Mouse (Mus musculus) frontal cortex, postnatal 10 days (tissue): ENCODE results near the gene Atg4b.
A peak's percentile ranks its signal among the peaks of the same experiment; 100 is the strongest.
"Not testable (repeated sequence)": the region's sequence is repeated elsewhere in the genome, so short reads cannot be mapped to it uniquely, and the experiment has no call there.

Source experiments
- DNase-seq, 2 experiments: peaks; one replicate each; pipeline ENCODE4 v3.0.0; 2022; ENCODE audit warnings: low spot score in 2 of 2, mixed read lengths in 1 of 2

Atg4b gene

DNA sequence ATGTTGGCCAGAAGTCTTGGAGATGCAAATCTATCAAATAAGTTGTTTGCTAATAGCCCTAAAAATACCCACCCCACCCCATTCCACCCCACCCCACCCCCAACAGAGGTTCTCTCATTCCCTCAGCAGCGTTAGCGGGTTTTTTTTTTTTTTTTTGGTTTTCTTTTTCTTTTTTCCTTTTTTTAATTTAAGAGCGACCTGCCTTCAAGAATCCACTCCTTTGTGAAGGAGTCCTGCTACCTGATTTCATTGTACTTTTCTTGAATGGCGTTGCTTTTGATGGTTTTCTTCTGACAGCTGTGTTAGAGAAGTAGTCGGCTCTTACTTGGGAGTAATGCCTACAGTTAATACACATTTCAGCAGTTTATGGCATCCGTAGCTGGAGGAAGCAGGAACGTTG is 4.3 kb downstream of the Atg4b start:
- no peak for DNase-seq

DNA sequence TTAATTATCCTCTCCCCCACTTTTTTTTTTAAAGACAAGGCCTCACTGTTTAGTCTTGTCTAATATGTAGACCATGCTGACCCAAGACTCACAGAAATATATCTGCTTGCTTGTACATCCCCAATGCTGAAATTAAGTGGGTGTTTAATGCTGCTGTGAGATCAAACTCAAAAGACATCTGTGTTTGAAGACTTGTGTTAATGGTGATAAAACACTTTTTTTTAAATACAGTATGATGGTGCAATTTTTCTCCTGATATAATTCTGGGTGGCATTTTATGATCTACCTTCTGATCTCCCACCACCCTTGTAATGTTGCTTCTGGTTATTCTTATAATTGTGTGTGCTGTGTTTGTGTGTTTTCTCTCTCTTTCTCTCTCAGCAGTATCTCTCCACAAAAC is 4.9 kb downstream of the Atg4b start:
- no peak for DNase-seq

DNA sequence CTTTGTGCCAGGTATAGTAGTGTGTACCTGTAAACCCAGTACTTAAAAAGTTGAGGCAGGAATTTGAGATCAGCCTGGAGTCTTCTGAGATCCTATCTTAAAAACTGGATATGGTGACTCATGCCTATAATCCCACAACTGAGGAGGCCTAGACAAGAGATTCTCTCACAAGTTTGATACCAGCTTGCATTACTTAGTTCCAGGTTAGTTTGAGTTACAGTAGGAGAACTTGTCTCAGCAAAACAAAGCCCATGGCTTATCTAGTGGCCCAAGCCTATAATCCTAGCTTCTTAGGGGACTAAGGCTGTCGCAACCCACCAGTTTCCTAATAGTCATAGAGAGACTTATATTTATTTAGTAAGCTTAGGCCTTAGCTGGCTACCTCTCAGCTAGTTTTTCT is 8.8 kb downstream of the Atg4b start:
- no peak for DNase-seq

DNA sequence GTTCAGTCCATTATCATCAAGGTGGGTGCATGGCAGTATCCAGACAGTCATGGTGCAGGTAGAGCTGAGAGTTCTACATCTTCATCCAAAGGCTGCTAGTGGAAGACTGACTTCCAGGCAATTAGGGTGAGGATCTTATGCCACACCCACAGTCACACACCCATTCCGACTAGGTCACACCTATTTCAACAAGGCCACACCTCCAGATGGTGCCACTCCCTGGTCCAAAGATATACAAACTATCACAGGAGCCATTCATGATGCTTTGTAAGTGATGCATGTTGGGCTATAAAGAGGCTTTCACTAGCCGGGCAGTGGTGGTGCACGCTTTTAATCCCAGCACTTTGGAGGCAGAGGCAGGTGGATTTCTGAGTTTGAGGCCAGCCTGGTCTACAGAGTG is 12.2 kb downstream of the Atg4b start:
- DNase-seq, result not testable (repeated sequence)

DNA sequence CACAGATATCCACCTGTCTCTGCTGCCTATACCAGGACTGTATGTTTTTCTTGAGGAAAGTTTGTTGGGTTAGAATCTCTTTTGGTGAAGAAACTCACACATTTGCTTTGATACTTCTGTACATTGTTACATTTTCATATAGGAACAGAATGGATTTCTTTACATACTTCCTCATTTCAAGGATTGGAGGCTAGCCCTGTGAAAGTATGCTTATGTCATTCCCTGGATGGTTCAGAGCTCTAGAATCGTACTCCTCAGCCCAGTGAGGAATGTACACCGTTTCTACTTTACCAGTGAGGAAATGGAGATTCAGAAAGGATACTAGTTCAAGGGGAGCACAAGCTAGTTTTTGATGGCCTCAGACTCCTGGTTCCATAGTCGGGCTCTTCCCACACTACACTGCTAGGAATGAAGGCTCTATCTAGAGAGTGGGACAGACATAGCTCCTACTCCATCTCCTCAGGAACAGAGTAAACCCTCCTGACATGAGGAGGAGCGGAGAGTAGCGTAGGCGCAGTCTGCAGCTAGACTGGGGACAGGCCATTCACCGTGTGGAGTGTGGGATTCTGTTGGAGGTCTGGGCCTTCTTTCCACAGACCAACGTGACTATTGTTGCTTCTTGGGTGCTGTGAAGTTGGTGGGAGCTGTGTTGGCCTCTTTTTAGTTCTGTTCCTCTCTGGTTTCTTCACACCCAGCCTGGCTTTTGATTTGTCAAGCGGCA is 13.7 kb downstream of the Atg4b start:
- no peak for DNase-seq

DNA sequence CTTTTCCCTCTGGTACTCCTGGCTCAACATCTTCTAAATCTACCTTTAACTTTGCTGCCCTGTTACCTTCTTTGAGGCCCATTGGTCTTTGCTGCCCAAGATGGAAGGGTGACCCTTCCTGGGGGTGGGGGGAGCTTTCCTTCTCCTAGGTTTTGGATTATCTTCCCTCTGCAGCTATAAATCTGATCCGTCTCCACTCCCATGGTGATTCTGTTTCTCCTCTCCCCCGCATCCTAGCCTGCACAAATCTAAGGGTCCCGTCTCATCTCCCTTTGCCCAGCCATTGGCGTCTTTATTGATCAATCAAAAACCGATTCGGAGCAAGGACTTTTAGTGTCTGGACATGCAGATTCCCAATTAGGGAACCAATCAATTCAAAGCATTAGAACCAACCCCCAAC is 16.3 kb downstream of the Atg4b start:
- DNase-seq, result no peak

DNA sequence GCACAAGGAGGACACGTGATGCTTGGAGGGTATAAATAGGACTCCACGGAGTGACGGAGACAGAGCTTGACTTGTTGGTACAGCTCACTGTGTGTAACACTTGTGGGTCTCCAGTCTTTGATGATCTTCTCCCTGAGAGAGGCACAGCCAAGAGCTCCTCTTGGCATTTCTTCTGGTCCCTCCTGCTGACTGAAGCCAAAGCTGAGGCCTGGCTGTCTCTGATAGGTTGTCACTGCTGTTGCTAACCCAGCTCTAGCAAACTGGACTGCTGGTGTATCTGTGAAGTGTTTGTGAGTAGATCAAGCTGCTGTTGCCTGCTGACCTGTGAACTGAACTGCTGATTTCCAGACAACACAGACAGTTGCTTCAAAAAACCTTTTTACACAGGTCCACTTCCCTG is 18.6 kb downstream of the Atg4b start:
- no peak for DNase-seq

DNA sequence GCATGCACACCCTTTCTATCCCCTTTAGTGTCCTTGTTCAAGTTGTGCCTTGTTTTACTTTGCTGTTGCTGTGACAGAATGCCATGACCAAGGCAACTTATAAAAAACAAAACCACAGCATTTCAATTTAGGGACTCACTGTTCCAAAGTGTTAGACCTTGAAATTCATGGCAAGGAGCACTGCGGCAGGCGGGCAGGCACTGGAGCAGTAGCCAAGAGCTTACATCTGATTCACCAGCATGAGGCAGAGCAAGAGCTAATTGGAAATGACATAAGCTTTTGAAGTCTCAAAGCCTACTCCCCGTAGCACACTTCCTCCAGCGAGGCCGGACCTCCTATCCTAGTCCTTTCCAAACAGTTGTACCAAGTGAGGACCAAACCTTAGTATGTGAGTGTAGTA is 25.4 kb downstream of the Atg4b start:
- DNase-seq, result no peak

DNA sequence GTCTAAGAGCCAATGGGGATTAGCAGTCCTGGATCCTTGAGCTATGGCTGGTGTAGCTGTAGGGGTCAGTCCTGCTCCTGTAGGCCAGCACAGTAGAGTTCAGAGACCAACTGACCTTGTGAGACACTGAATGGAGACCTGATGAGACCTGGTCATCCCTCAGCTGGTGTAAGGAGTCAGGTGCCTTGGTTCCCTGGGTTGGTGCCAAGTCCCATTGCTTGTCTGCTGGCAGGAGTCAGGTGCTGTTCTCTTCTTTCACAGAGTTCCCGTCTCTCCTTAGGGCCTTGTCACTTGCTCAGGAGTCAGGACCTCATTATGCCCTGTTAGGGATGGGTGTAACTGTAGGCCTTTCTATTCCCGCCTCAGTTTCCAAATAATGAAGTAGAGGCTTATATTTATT is 35.6 kb downstream of the Atg4b start:
- no peak for DNase-seq

DNA sequence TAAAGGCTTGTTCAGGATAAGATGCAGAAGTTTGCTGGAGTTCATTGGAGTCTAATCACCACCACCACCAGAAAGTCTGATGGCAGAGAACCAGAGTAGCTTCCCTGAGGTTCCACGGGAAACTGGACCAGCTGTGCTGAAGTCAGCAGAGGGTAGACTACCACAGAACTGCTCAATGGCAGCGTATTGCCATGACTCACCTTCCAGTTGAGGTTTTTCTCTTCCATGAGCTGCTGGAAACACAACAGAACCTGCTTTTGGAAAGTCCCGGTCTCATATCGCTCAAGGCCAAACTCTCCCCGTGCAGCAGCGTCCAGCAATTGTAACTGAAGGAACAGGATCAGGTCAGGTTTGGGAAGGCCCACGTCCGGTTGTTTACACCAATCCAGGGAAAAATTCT is 43.2 kb downstream of the Atg4b start:
- DNase-seq, result no peak

DNA sequence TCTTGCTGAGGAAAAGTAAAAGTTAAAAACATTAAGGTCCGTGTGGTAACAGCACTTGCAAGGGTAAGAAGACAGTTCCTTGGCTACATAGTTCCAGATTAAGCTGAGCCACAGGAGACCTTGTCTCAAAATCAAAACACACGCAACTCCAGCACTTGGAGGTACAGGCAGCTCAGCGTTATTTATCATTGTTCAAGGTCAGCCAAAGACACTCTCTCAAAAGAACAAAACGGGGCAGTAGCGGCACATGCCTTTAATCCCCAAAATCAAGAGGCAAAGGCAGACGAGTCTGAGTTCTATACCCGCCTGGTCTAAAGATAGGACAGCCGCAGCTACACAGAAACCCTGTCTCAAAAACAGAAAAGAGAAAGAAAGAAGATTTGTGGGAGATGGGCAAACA is 44.6 kb downstream of the Atg4b start:
- DNase-seq, result no peak

DNA sequence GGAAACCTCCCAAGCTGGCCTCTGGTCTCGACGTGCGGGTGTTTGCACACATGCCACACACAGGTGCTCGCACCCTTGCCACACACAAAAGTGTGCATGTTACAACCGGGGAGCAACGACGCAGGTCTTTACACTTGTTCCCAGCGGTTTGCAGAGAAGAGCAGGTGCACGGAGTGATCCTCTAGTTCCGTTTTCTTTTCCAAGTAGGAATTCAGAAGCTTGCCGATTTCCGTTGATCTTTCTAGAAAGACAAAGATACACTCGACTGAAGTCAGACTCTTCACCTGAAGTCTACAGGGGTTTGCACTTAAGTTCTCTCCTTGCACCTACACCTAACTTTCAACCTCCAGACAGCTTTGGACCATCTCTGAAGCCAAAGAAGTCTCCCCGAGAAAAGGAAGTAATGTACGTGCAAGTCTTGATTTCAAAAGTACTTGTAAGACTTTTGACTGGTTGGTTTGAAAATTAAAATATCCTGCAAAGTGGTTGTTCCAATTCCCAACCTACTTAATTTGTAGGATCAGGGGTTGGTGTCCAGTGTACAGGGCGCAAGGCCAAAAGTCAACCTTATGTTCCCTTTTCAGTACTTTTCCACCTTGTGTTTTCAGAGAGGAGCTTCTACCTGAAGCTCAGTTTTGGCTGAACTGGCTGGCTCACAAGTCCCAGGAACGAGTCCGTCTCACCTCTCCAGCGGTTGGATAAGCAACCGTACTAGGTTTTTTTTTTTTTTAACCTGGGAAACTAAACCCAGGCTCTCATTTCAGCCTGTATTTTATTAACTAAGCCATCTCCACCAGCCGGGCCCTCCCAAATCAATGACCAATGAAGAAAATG is 49.6 kb downstream of the Atg4b start:
- DNase-seq, result no peak

DNA sequence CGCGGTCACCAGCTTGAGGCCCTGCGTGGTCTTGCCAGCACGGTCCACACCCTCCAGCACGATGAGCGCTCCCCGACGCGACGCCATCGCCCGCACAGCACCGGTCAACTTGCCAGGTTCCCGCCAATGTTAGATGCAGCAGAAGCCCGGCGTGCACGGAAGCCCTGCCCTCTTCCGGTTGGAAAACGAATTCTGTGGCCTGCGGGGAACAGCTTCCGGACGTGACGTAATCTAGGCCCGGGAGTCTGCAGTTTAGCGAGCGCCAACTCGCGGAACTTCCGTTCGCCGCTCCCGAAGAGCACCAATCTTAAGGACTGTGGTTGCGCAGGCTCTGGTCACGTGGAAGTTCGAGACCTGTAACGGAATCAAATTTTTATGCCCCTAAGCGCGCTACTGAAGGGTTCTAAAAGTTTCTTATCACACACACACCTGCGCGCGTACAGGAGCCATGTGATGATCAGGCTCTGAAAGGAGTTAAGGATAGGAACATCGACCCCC is 50.5 kb downstream of the Atg4b start, which contains the start of gene Dtymk:
Gene Dtymk (minus strand): TSS at position 194 of the 498 bp plus-strand sequence.
- DNase-seq, result peak; percentile 88 to 92

DNA sequence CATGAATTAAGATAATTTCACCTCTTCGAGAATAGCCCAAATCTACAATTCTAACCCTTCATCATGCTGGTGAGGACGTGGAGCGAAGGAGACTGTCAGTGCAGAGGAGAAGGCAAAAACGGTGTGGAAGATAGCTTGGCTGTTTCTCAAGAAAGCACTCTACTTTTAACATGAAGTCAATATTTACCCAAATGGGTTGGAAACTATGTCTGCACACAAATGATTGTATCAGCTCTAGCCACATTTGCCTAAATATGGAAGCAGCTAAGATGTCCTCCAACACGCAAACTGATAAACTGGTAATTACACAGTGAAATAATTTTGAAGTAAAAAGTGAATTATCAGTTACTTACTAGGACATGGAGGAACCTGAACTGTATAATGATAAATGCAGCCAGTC is 51.5 kb downstream of the Atg4b start:
- DNase-seq, result no peak

DNA sequence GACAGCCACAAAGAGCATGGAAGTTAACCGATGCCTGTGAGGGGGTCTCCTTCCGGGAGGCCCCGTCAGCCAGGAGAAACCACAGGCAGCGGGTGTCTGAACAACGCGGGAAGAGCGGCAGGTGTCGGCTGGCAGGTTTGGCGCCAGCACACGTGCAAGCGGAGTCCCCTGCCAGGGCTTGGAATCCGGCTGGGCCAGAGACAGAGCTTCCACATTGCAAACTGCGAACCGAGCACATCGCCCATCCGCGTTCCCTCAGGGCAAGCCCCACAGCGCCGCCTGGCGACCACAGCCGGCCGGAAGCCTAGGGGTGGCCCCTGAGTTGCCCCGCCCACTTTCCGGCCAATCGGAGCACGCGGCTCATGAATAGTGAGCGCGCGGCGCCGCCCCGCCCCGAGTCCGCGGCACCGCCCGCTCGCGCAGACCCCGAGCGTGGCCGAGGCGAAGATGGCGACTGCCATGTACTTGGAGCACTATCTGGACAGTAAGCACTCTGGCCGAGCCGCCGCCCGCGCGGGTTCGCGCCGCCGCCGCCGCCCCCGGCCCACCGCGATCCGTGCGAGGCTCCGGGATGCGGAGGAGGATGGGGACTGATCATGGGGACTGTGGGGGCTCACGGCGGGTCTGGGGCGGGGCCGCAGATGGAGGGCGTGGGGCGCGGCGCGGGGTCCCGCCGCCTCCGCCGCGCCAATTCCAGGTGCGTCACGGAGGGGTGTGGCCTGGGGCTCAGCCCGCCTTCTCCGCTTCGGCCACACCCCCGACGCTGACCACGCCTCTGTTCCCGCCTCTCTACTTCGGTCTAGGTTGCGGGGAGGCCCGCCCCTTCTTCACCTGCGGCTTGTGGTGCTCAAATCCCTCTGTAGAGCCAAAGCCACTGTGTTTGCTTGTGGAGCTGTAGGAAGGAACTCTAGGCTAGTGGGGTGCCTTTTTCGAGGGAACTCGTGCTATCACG is 52.5 kb downstream of the Atg4b start, which contains the start of gene Ing5:
Gene Ing5 (plus strand): TSS at position 410 of the 952 bp plus-strand sequence.
- peak; percentile 97 to 100 for DNase-seq

DNA sequence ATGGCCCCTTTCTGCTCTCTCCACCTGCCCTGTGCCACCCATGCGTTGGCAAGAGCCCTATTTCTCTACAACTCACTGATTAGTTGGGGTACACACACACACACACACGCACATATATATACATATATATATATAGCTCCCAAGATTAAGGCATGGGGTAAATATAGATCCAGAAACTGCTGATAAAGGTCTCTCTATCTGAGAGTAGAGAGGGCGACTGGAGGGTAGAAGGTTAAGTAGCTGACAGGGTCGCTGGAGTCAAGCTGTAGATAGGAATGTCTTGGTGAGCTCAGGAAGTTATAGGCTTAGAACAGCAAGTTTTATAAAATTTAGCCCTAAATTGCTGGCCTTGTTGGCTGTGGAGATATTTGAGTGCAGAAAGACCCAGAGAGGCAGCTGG is 53.5 kb downstream of the Atg4b start:
- DNase-seq, result no peak

DNA sequence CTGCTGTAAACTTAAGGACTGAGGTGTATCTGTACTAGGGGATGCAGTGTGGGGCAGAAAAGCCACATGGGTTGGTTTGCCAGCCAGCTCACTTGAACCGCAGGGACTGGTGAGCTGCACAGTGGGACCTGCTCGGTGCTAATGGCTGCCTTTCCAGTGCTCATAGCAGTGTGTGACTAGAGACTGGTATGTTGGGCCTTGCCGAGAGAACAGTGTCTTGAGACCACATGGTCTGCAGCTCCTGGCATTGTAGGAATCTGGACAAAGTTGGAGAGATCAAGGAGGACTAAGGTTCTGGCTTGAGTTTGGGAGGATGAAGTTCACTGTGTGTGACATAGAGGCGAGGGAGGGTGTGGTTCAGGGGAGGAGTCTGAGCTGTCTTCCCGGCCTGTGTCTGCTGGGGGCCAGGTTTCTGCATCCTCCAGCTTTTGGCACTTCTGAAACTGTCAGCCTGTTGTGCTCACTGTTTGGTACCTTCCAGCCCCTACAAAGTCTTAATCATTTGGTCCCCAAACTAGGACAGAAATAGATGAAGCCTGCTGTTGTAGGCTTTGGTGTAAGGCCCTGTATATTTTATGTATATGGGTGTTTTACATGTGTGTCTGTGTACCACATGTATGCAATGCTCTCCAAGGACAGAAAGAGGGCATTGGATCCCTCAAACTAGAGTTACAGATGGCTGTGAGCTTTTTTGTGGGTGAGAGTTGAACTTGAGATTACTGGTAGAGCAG is 54.1 kb downstream of the Atg4b start:
- DNase-seq, result no peak

DNA sequence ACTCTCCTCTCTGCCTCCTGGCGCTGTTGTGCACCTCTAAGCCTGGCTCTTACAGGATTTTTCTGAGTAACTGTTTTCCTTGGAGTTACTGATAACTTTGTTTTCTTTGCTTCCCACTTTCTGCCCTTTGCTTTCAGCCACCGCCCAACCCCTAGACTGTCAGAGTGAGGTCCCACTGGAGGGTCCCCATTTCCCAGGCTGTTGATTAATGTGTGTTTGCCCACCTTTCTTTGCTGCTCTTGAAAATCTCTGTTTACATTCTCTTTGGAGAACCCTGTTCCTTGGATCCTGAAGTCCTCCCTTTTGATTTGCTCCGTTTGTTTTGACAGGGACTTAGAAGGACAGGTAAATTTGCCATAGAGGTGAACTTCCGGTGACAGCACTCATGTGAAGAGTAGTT is 57.6 kb downstream of the Atg4b start:
- DNase-seq, result no peak

DNA sequence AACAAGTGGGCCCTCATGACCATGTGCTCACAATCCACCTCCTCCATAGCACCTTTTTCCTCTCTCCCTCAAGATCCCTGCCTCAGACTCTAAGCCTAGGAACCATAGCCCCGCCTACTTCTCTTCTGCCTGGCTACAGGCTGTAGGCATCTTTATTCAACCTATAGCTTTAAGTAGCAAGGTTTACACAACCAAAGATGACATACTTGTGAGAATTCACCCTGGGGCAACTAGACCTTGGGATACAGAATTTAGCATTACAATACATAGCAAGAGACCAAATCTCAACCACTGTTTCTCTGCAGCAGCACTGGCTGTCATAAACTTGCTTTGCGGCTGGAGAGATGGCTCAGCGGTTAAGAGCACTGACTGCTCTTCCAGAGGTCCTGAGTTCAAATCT is 58.7 kb downstream of the Atg4b start:
- DNase-seq, result no peak

DNA sequence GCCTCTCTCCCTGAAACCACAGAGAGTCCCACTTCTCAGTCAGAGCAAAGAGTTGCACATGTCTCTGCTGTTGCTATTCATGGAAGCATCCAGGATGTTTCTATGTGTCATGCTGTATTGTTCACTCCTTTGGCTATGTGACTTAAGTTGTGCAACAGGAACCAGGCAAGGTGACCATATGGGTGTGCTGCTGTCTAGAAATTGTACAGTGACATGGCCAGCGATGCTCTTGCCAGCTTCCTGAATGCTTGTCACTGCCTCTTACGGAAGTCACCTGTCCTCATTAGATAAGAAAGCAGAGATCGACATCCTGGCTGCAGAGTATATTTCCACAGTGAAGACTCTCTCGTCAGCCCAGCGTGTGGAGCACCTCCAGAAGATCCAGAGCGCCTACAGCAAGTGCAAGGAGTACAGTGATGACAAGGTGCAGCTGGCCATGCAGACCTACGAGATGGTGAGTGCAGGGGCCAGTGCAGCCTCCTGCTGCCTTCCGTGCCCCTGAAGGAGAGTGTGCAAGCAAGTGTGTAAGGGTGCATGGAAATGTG is 60.3 kb downstream of the Atg4b start:
- DNase-seq, result no peak
